Mouse (Mus musculus): Measurements from ENCODE around the gene Tm4sf5.

DNA sequence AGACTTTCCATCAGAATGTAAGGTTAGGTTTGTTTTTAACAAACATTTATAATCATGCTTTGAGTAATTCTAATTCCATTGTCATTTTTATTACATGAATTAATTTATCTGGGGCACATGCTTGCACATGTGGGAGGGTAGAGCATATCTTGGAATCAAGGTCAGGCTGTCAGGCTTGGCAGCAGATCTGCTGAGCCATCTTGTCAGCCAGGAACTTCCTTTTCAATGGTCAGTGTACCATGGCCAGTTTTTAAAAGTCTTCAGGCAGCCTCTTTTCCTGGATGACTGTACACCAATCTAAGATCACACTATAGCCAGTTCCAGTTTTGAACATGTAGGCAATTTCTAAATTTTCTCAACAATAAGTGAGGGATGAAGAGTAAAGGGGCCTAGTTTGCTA, 32.3 kb upstream of the Tm4sf5 start:
- TF ChIP-seq POLR2A (IDR thresholded peaks at IDR 0.05; ENCODE audit: insufficient read depth, low read length), result no peak
- no peak for TF ChIP-seq EP300 (IDR thresholded peaks at IDR 0.05; ENCODE audit: insufficient read depth, low read depth, low read length)

All from ES-Bruce4 (cell line).